Mouse (Mus musculus) retina, postnatal 1 day (tissue): Measurements from ENCODE around the gene Vps52.
"Not testable (repeated sequence)": the region's sequence is repeated elsewhere in the genome, so short reads cannot be mapped to it uniquely, and the experiment has no call there.

Experiments
- DNase-seq: peaks from one replicate; pipeline ENCODE4 v3.0.0-alpha.2; 2012

The Vps52 gene

GRCm38 (mm10) chr17:33943454-33943853, 12.2 kb upstream of the Vps52 start:
- no peak for DNase-seq

DNA sequence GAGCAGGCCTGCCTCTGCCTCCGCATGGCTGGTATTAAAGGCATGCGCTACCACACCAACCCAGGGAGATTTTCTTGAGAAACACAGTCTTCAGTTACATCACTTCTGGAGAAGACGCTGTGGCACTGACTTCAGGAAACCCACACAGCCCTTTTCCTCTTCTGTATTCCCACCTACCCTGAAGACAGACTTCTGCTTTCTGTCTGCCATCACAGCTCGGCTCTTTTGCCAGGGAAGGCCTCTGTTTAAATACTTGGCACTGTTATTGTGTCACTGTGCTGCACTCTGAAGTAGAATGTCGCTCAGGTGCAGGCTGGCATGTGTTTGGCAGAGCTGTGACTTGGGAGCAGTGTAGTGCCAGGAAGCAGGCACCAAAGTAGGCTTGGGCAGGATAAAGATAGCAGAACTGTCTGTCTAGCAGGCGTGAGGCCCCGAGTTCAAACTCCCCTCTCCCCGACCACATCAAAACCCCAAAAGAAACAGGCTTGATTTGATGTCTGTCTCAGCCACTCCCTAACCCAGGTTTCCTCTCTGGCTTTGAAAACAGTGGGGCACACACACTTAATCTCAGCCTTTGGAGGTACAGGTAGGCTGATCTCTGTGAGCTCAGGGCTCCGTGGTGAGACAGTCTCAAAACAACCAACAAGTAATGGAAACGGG, 8.1 kb upstream of the Vps52 start:
- DNase-seq: no peak

GRCm38 (mm10) chr17:33948090-33948904, 7.3 kb upstream of the Vps52 start:
- no peak for DNase-seq

- DNase-seq: no peak
Measured at GRCm38 (mm10) chr17:33948905-33949537, 6.6 kb upstream of the Vps52 start.

DNA sequence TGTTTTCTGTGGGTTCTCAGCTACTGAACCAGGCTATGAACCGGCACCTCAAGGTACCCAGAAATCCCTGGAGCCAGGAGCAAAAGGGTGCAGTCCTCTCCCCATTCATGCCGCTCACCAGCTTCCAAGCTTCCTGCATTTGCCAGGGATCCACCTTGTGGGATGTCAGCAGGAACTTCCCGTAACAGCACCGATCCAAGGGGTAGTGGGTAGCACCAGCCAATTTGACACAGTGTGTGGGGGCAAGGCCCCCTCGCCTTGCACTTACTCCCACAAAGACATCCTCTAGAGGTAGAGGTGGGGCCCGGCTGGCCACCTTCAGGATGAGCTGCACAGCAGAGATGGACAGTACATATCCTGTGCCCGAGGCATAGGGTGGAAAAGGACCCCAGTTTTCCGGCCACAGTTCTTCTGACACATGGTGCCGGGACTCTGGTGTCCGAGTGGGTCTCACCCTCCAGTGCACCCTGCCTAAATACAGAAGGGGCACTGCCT, 5.4 kb upstream of the Vps52 start:
- no peak for DNase-seq

GRCm38 (mm10) chr17:33951021-33951946, 4.3 kb upstream of the Vps52 start, which contains the start of gene B3galt4:
Gene B3galt4, minus strand, starts transcription at chr17:33951488.
- peak; percentile 92 for DNase-seq

- DNase-seq: not testable (repeated sequence)
Measured at GRCm38 (mm10) chr17:33952015-33952414, 3.6 kb upstream of the Vps52 start.

- no peak for DNase-seq
Measured at GRCm38 (mm10) chr17:33952879-33953278, 2.7 kb upstream of the Vps52 start.

- no peak for DNase-seq
Measured at GRCm38 (mm10) chr17:33953310-33953709, 2.3 kb upstream of the Vps52 start.

GRCm38 (mm10) chr17:33953961-33954565, 1.5 kb upstream of the Vps52 start:
- DNase-seq: no peak

- DNase-seq: no peak
Measured at GRCm38 (mm10) chr17:33954646-33955554, 712 bp upstream of the Vps52 start.

DNA sequence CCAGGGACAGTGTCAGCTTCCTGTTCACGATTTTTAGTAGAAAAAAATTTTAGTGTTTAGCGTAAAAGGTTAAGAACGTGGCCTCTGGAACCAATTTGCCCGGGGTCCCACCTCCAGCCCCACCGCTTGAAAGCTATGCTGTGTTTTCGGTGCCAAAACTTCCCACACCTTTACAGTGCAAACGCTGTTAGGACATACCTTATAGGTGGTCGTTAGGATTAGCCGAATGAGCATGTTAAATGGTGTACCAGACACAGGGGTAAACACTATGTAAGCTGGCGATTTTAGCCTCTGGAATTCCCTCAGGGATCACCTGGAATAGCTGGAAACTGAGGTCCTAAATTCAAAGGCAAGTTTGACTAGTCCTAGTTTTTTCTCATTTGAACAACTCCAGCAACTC, 724 bp downstream of the Vps52 start:
- no peak for DNase-seq

- no peak for DNase-seq
Measured at GRCm38 (mm10) chr17:33957493-33957892, 1.9 kb downstream of the Vps52 start.

GRCm38 (mm10) chr17:33958451-33958850, 2.8 kb downstream of the Vps52 start:
- DNase-seq: no peak

- no peak for DNase-seq
Measured at GRCm38 (mm10) chr17:33959135-33959534, 3.5 kb downstream of the Vps52 start.

- DNase-seq: no peak
Measured at GRCm38 (mm10) chr17:33959948-33960347, 4.3 kb downstream of the Vps52 start.

DNA sequence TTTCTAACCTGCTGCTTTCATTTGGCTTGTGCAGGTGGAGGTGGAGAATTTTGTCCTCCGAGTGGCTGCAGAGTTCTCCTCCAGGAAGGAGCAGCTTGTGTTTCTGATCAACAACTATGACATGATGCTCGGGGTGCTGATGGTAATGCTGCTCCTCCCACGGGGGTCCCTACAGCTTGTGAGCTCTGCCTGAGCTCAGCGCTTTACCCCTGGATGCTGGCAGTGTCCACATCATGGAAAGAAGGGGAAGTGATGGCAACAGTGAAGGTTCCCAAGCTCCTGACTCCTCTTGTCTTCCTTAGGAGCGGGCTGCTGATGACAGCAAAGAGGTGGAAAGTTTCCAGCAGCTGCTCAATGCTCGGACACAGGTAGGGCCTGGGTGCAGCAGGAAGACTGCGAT, 7.3 kb downstream of the Vps52 start:
- no peak for DNase-seq

DNA sequence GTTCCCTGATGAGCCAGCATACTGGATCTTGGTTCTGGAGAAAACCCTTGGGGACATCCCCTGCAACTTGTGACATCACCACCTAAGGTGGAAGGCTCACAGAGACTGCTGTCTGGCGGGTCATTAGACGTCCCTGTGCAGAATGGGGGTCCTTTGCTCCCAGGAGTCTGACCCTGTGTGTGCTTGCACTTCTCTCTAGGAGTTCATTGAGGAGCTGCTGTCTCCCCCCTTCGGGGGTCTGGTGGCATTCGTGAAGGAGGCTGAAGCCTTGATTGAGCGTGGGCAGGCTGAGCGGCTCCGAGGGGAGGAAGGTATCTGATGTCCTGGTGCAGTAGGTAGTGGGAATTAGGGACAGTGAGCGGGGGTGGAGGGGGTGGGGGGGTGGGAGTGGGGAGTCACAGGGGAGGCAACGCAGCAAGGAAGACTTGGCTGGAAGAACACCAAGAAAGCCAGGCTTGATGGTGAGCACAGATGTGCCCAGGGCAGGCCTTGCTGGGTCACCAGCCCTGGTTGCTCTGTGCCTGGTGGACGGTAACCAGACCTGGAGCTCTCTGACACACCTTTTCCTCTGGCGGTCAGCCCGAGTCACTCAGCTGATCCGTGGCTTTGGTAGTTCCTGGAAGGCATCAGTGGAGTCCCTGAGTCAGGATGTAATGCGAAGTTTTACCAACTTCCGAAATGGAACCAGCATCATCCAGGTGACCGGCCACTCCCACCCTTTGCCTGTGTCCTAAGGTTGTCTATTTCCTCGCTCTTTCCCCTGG, 9.7 kb downstream of the Vps52 start:
- DNase-seq: no peak

GRCm38 (mm10) chr17:33965846-33966550, 10.4 kb downstream of the Vps52 start:
- DNase-seq: no peak
